8 mouse cellular contexts compared by ENCODE assay signal in genomic region chr7:19282385-19282784, GRCm38 (mm10). TPM values are rescaled to one million over a fixed set of nuclear protein-coding genes. Genes with fewer than 3 reads are reported as not detected.
DNase-seq lines count a peak whose midpoint lies in the region; ATAC-seq and TF ChIP-seq lines count a peak whose summit lies in the region.

Rtn2 (plus strand) TSS chr7:19282624.

- peaks cover 12% of the 10 kb centered on the region for H3K4me1 ChIP-seq in forebrain, postnatal 0 days (ENCODE audit: insufficient read depth)
- peaks cover 27% of the 10 kb centered on the region for H3K4me1 ChIP-seq in hindbrain, embryonic 10.5 days (replicated peaks)
- no peaks in the 10 kb centered on the region; the same call in 1 of the 2 replicates for H3K4me1 ChIP-seq in lung, postnatal 0 days (ENCODE audit: insufficient read depth, low read depth, low read length)

- H3K4me2 ChIP-seq in forebrain, postnatal 0 days (ENCODE audit: low read depth): peak within 1 kb of the TSS; percentile 70
- H3K4me2 ChIP-seq in lung, postnatal 0 days (replicated peaks; ENCODE audit: low read depth, low read length): peak within 1 kb of the TSS; percentile 89

- H3K4me3 ChIP-seq in forebrain, postnatal 0 days (ENCODE audit: low read depth, low read length): peak within 1 kb of the TSS; percentile 86
- H3K4me3 ChIP-seq in hindbrain, embryonic 10.5 days: peak within 1 kb of the TSS; percentile 91
- peak within 1 kb of the TSS; percentile 43 for H3K4me3 ChIP-seq in lung, postnatal 0 days (ENCODE audit: low read depth, low read length)

- 3% methylated on average over 34 of the region's 37 CpGs for WGBS in forebrain, postnatal 0 days
- WGBS in hindbrain, embryonic 10.5 days: under 1% methylated on average over 37 of the region's 37 CpGs
- WGBS in lung, postnatal 0 days: under 1% methylated on average over 24 of the region's 37 CpGs

- peaks cover 9% of the 10 kb centered on the region for H3K36me3 ChIP-seq in forebrain, postnatal 0 days (ENCODE audit: insufficient read depth)
- H3K36me3 ChIP-seq in hindbrain, embryonic 10.5 days: peaks cover 12% of the 10 kb centered on the region
- no peaks in the 10 kb centered on the region for H3K36me3 ChIP-seq in lung, postnatal 0 days (ENCODE audit: insufficient read depth, low read length)

- peak; percentile 91 for DNase-seq in Muller cell, postnatal 12 days (ENCODE audit: inconsistent ontology term)
- DNase-seq in cerebellum, adult 18-20 months: peak; percentile 92 to 94
- peak; percentile 88 for DNase-seq in forebrain, postnatal 0 days
- peak; percentile 90 for DNase-seq in hindbrain, embryonic 10.5 days (ENCODE audit: low spot score)
- DNase-seq in layer of hippocampus, postnatal 10 days (ENCODE audit: low spot score in 2 of 2): peak; percentile 82 to 89
- peak; percentile 81 for DNase-seq in lung, postnatal 0 days (ENCODE audit: low spot score)
- DNase-seq in retina, postnatal 1 day: peak; percentile 95
- DNase-seq in thymus, postnatal 4 days: peak; percentile 85

- H3K27me3 ChIP-seq in forebrain, postnatal 0 days (ENCODE audit: insufficient read depth, low read length): peaks cover 36% of the 10 kb centered on the region
- H3K27me3 ChIP-seq in hindbrain, embryonic 10.5 days (ENCODE audit: insufficient read depth, poor library complexity, severe bottlenecking): peaks cover 59% of the 10 kb centered on the region
- peaks cover 50% of the 10 kb centered on the region for H3K27me3 ChIP-seq in lung, postnatal 0 days (replicated peaks; ENCODE audit: insufficient read depth, low read length)

- H3K9me3 ChIP-seq in forebrain, postnatal 0 days (ENCODE audit: low read length): no peaks in the 10 kb centered on the region
- 0 out of 2 replicates have a peak, but pooled peaks cover 3% of the 10 kb centered on the region for H3K9me3 ChIP-seq in hindbrain, embryonic 10.5 days
- H3K9me3 ChIP-seq in lung, postnatal 0 days (ENCODE audit: low read length): no peaks in the 10 kb centered on the region

- no peak for TF ChIP-seq CTCF in forebrain, postnatal 0 days (IDR thresholded peaks at IDR 0.05; ENCODE audit: low read depth)
- TF ChIP-seq CTCF in lung, postnatal 0 days (IDR thresholded peaks at IDR 0.05): no peak

- H3K9ac ChIP-seq in forebrain, postnatal 0 days: peak within 1 kb of the TSS; percentile 99
- no peak within 1 kb of the TSS for H3K9ac ChIP-seq in lung, postnatal 0 days (replicated peaks; ENCODE audit: low read depth)

- peak; percentile 81 for ATAC-seq in forebrain, postnatal 0 days
- ATAC-seq in lung, postnatal 0 days: peak; percentile 89

- no peak for TF ChIP-seq EP300 in lung, postnatal 0 days (IDR thresholded peaks at IDR 0.05)

- peak within 1 kb of the TSS; percentile 95 for H3K27ac ChIP-seq in forebrain, postnatal 0 days (ENCODE audit: low read depth, low read length)
- peak within 1 kb of the TSS; percentile 94 for H3K27ac ChIP-seq in hindbrain, embryonic 10.5 days
- H3K27ac ChIP-seq in lung, postnatal 0 days (ENCODE audit: low read length): no peak within 1 kb of the TSS

RNA-seq across cellular contexts. Expression of gene Rtn2, which starts in this region (rescaled TPM):
- 154 and 163 TPM in 2 replicates for total RNA-seq in forebrain, postnatal 0 days (2014; rRNA removed)
- 126 and 136 TPM in 2 replicates for polyA plus RNA-seq in forebrain, postnatal 0 days (2015; fragmentation: Nextera tagmentation; extraction: Ambion mirVana)
- polyA plus RNA-seq in hindbrain, embryonic 10.5 days (2016; fragmentation: Nextera tagmentation; extraction: Ambion mirVana): 37.3 and 67.8 TPM in 2 replicates
- 100 to 1,000 TPM; 118 to 127 TPM for total RNA-seq in layer of hippocampus, postnatal 10 days (2021)
- polyA plus RNA-seq in lung, postnatal 0 days (2015; fragmentation: Nextera tagmentation; extraction: Ambion mirVana): 23.8 and 26.6 TPM in 2 replicates
